Mouse (Mus musculus): ENCODE results near the gene Hist1h1d. TPM values are rescaled to one million over a fixed set of nuclear protein-coding genes. Genes with fewer than 3 reads are reported as not detected.
A peak's percentile ranks its signal among the peaks of the same experiment; 100 is the strongest.
"Not testable (repeated sequence)": the region's sequence is repeated elsewhere in the genome, so short reads cannot be mapped to it uniquely, and the experiment has no call there.

Gene Hist1h1d
- polyA plus RNA-seq, 1 experiment from 2014 or later: 0.15 TPM

GRCm38 (mm10) chr13:23571504-23572217 is 18.6 kb downstream of the Hist1h1d start:
- WGBS: under 1% methylated on average over 13 of the region's 34 CpGs
- H3K27me3 ChIP-seq (replicated peaks); H3K9me3 ChIP-seq; H3K36me3 ChIP-seq (replicated peaks): not testable (repeated sequence)
- peak overlapping the region; percentile 65 for H3K9ac ChIP-seq
- H3K27ac ChIP-seq: peak overlapping the region; percentile 96
- H3K4me3 ChIP-seq: peak overlapping the region; percentile 45
- H3K4me1 ChIP-seq: peaks cover 34% of the 10 kb centered on the region
- ATAC-seq (replicated peaks): 0 out of 2 replicates have a peak, but pooled peaks have one; percentile 0
- H3K4me2 ChIP-seq: peak overlapping the region; percentile 75

- H3K4me2 ChIP-seq: peak overlapping the region; percentile 75
- peak overlapping the region; percentile 96 for H3K27ac ChIP-seq
- no peaks in the 10 kb centered on the region for H3K9me3 ChIP-seq
- H3K4me1 ChIP-seq: peaks cover 42% of the 10 kb centered on the region
- no peaks in the 10 kb centered on the region for H3K27me3 ChIP-seq (replicated peaks)
- ATAC-seq (replicated peaks): no peak
- 39% methylated on average over 2 of the region's 2 CpGs for WGBS
- H3K4me3 ChIP-seq: peak overlapping the region; percentile 45
- peak overlapping the region; percentile 65; the same call in 1 of the 2 replicates for H3K9ac ChIP-seq
- no peaks in the 10 kb centered on the region for H3K36me3 ChIP-seq (replicated peaks)
Measured at GRCm38 (mm10) chr13:23572218-23573033, 19.4 kb downstream of the Hist1h1d start.

- not testable (repeated sequence) for ATAC-seq (replicated peaks); H3K27me3 ChIP-seq (replicated peaks)
Measured at GRCm38 (mm10) chr13:23573034-23573897, 20.2 kb downstream of the Hist1h1d start.

GRCm38 (mm10) chr13:23573898-23574524 is 20.9 kb downstream of the Hist1h1d start, which contains the start of the genes Hist1h2bf and Hist1h2ad:
Hist1h2bf (minus strand) TSS chr13:23574196.
Hist1h2ad (plus strand) TSS chr13:23574381.
- H3K9me3 ChIP-seq; H3K9ac ChIP-seq; H3K36me3 ChIP-seq (replicated peaks); H3K27me3 ChIP-seq (replicated peaks): not testable (repeated sequence)
- Histone ChIP-seq H3K4me1 (peaks cover 42% of the 10 kb centered on the region), H3K27ac (peak within 1 kb of the TSS; percentile 86), H3K4me2 (peak within 1 kb of the TSS; percentile 75), H3K4me3 (peak within 1 kb of the TSS; percentile 41)
- under 1% methylated on average over 42 of the region's 42 CpGs for WGBS
- peak; percentile 92 for ATAC-seq (replicated peaks)

More at GRCm38 (mm10) chr13:23573034-23573897, 20.2 kb downstream of the Hist1h1d start:
- Histone ChIP-seq H3K4me1 (peaks cover 42% of the 10 kb centered on the region), H3K27ac (peak overlapping the region; percentile 86), H3K4me2 (peak overlapping the region; percentile 75), H3K4me3 (peak overlapping the region; percentile 36)
- H3K36me3 ChIP-seq (replicated peaks); H3K9me3 ChIP-seq; H3K9ac ChIP-seq: not testable (repeated sequence)
- WGBS: 8% methylated on average over 20 of the region's 20 CpGs

GRCm38 (mm10) chr13:23574546-23575170 is 21.6 kb downstream of the Hist1h1d start:
- peak overlapping the region; percentile 86 for H3K27ac ChIP-seq
- not testable (repeated sequence) for H3K27me3 ChIP-seq (replicated peaks); H3K36me3 ChIP-seq (replicated peaks); H3K9me3 ChIP-seq; H3K9ac ChIP-seq
- peak overlapping the region; percentile 75 for H3K4me2 ChIP-seq
- H3K4me1 ChIP-seq: peaks cover 42% of the 10 kb centered on the region
- peak; percentile 3 for ATAC-seq (replicated peaks)
- H3K4me3 ChIP-seq: peak overlapping the region; percentile 36
- WGBS: under 1% methylated on average over 14 of the region's 39 CpGs

GRCm38 (mm10) chr13:23575271-23575851 is 22.3 kb downstream of the Hist1h1d start, which contains the start of gene Hist1h3d:
Hist1h3d (plus strand) TSS chr13:23575763.
- Histone ChIP-seq H3K4me2 (peak within 1 kb of the TSS; percentile 75), H3K36me3 (replicated peaks) (no peaks in the 10 kb centered on the region), H3K27ac (peak within 1 kb of the TSS; percentile 80), H3K4me1 (peaks cover 37% of the 10 kb centered on the region), H3K9ac (peak within 1 kb of the TSS; percentile 55), H3K27me3 (replicated peaks) (no peaks in the 10 kb centered on the region), H3K9me3 (no peaks in the 10 kb centered on the region), H3K4me3 (peak within 1 kb of the TSS; percentile 41)
- WGBS: 0% methylated on average over 18 of the region's 18 CpGs
- ATAC-seq (replicated peaks): peak; percentile 51

- not testable (repeated sequence) for H3K36me3 ChIP-seq (replicated peaks); ATAC-seq (replicated peaks); H3K9me3 ChIP-seq; H3K27me3 ChIP-seq (replicated peaks)
- peak overlapping the region; percentile 78 for H3K27ac ChIP-seq
- under 1% methylated on average over 11 of the region's 40 CpGs for WGBS
- peak overlapping the region; percentile 75 for H3K4me2 ChIP-seq
- H3K4me3 ChIP-seq: peak overlapping the region; percentile 41
- H3K4me1 ChIP-seq: peaks cover 40% of the 10 kb centered on the region
- H3K9ac ChIP-seq: peak overlapping the region; percentile 55
Measured at GRCm38 (mm10) chr13:23575864-23576313, 22.8 kb downstream of the Hist1h1d start.

- no peaks in the 10 kb centered on the region for H3K27me3 ChIP-seq (replicated peaks)
- H3K4me3 ChIP-seq: peak overlapping the region; percentile 41
- peak overlapping the region; percentile 75 for H3K4me2 ChIP-seq
- no peaks in the 10 kb centered on the region for H3K36me3 ChIP-seq (replicated peaks)
- peak overlapping the region; percentile 55 for H3K9ac ChIP-seq
- peaks cover 42% of the 10 kb centered on the region for H3K4me1 ChIP-seq
- no peaks in the 10 kb centered on the region for H3K9me3 ChIP-seq
- H3K27ac ChIP-seq: peak overlapping the region; percentile 73; the same call in 1 of the 2 replicates
- ATAC-seq (replicated peaks): no peak
- WGBS: 5% methylated on average over 7 of the region's 7 CpGs
Measured at GRCm38 (mm10) chr13:23576351-23576881, 23.4 kb downstream of the Hist1h1d start.

GRCm38 (mm10) chr13:23576906-23577639 is 24.0 kb downstream of the Hist1h1d start:
- ATAC-seq (replicated peaks): no peak
- no peak overlapping the region for H3K27ac ChIP-seq
- H3K27me3 ChIP-seq (replicated peaks): no peaks in the 10 kb centered on the region
- H3K4me1 ChIP-seq: peaks cover 42% of the 10 kb centered on the region
- H3K9me3 ChIP-seq: no peaks in the 10 kb centered on the region
- H3K36me3 ChIP-seq (replicated peaks): no peaks in the 10 kb centered on the region
- H3K4me2 ChIP-seq: peak overlapping the region; percentile 75
- H3K9ac ChIP-seq: 0 out of 2 replicates have a peak overlapping the region, but pooled peaks have one; percentile 55
- H3K4me3 ChIP-seq: peak overlapping the region; percentile 41
- 47% methylated on average over 6 of the region's 6 CpGs for WGBS

- no peaks in the 10 kb centered on the region for H3K36me3 ChIP-seq (replicated peaks)
- no peak overlapping the region for H3K4me2 ChIP-seq
- WGBS: 97% methylated on average over 1 of the region's 1 CpGs
- no peak overlapping the region for H3K27ac ChIP-seq
- no peaks in the 10 kb centered on the region for H3K9me3 ChIP-seq
- peaks cover 42% of the 10 kb centered on the region for H3K4me1 ChIP-seq
- no peak overlapping the region for H3K9ac ChIP-seq
- no peak for ATAC-seq (replicated peaks)
- no peaks in the 10 kb centered on the region for H3K27me3 ChIP-seq (replicated peaks)
- H3K4me3 ChIP-seq: no peak overlapping the region
Measured at GRCm38 (mm10) chr13:23577835-23578234, 24.8 kb downstream of the Hist1h1d start.

Measured in midbrain, embryonic 15.5 days (tissue).